Mouse (Mus musculus): ENCODE results near the gene Tomm40l.

Tomm40l gene

DNA sequence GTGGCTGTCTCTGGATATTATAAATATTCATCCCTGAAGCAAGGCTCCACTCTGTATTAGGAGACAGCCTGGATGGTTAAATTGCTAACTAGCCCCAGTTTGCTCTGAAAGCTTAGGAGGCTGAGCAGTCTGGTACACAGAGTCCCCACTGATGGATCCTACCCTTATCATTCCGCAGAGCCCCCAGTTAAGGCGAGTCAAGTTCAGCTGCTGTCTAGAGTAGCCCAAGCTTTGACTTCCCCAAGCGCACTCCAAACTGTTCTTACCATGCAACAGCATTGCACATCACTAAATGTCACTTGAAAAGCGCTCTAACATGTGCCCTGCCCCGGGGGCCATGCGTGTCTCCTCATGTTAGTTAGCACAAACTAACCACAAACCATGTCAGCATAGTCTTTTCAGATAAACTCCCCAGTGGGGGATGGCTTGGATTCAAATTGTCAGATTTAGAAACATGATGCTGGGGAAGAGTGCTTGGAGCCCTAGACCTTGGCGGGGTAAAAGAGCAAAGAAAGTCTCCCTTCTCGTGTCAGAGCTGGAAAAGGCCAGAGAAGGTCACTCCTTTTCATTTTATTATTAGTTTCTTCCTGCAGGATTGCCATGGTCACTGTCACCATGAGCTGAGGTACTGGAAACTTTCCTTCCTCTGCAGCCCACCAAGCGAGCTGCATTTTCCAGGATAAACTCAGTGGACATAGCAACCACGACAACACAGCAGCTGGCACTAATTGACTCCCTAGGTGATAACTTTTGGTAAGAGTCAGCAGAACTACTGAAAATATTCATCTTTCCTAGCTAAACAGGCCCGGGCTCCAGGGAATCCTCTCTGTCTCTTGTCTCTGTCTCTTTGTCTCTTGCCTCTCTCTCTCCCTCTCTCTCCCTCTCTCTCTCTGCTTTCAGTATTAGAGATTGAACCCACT lies 28.1 kb downstream of the Tomm40l start:
- no peak for DNase-seq (ENCODE audit: low read depth, low spot score)

DNA sequence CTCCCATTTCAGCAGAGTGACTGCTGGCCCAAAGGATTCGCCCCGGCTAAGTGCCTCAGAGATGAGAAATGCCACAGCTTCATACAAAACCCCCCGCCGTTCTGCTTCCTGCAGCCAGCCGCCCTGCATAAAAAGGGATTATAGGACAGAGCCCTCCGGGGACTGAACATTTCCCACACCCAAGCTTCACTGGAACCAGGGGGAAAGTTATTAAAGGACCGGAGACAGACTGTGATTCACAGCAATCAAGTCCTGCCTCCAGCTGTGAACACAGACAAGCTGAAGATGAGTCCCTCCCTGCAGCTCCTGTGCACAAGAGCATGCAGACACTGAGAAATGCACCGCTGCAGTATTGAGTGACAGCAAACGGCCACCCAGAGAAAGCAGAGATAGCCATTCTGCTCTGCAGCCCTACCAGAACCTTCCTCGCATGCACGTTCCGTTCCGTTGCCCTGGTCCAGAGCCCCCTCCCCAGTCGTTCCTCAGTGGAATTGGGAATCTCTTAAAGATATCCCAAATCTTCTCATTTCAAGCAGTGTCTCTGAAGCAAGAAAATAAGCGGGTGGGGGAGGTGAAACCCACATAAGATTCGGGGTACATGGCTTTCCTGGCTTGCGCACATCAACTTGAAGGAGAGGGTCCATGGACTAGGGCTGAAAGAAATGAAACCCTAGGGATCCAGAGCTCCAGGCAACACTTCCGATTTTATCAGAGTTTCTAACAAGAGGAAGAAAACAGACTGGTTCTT lies 29.0 kb downstream of the Tomm40l start:
- DNase-seq (ENCODE audit: low read depth, low spot score), result no peak

GRCm38 (mm10) chr1:171192283-171192682 lies 30.0 kb downstream of the Tomm40l start:
- no peak for DNase-seq (ENCODE audit: low read depth, low spot score)

DNA sequence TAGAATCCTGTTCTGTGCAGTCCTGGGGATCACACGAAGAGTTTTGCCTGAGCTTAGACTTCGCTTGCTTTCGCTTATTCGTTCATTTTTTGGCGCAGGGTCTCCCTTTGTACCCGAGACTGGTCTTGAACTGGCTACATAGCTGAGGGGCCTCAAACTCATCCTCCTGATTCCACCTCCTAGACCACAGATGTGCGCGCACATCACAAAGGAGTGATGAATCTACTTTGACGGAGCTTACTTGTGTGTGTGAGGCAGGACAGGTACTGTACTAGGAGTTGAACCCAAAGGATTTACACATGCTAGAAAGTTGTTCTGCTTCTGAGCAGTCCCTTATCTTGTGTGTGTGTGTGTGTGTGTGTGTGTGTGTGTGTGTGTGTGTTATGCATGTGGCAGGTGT lies 31.5 kb downstream of the Tomm40l start:
- DNase-seq (ENCODE audit: low read depth, low spot score), result no peak

GRCm38 (mm10) chr1:171189476-171190114 lies 32.7 kb downstream of the Tomm40l start:
- no peak for DNase-seq (ENCODE audit: low read depth, low spot score)

- no peak for DNase-seq (ENCODE audit: low read depth, low spot score)
Observed at GRCm38 (mm10) chr1:171189046-171189445, 33.3 kb downstream of the Tomm40l start.

GRCm38 (mm10) chr1:171187851-171188700 lies 34.2 kb downstream of the Tomm40l start:
- no peak for DNase-seq (ENCODE audit: low read depth, low spot score)

DNA sequence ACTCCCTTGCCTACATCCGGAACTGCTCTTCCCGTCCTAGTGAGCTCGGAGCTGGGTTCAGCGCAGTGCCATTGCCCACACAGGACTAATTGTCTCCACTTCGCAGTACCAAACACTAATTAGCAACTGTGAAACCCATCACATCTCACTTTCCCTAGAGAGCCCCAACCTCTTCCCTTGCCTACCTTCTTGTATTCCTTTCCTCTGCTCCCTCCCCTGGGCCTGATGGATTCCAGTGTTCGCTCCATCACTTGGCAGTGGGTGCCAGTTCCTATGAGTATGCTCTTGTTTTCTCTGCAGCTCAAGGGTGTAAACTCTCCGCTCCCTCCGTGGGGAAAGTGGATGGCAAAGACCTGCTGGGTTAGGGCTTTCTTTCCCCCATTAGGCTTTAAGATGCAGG lies 36.7 kb downstream of the Tomm40l start:
- no peak for DNase-seq (ENCODE audit: low read depth, low spot score)

- DNase-seq (ENCODE audit: low read depth, low spot score), result peak; percentile 80
Observed at GRCm38 (mm10) chr1:171184314-171184713, 38.0 kb downstream of the Tomm40l start.

DNA sequence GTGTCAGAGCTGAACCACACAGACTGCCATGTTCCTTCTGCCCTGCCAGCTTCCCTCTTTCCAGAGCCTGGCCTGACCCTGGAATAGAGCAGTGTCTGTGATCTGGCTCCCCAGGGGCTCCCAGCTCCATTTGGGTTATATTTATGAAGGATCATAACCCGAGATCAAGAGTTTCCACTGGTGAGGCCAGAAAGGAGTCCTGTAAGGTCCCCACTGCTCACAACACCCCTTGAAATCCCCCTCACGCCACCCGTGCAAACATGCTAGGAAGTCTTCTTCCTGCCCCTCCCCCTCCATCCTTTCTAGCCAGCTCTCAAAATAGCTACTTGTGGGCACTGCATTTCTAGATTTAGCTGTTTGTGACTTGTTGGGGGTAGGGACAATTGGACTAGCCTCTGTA lies 38.7 kb downstream of the Tomm40l start:
- peak; percentile 31 for DNase-seq (ENCODE audit: low read depth, low spot score)

DNA sequence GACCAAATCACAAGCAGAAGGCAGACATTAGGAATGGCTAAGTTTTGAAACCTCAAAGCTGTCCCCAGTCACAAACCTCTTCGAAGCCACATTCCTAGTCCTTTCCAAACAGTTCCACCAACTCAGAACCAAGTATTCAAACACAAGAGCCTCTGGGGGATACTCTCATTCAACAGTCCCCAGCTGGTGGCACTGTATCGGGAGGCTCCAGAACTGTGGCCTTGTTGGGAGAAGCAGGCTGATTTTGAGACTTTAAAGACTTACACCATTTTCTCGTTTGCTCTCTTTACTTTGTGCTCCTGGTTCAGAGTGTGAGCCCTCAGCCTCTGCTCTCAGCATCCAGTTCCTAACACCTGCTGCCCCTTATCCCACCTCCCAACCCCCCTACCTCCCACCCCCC lies 39.3 kb downstream of the Tomm40l start:
- no peak for DNase-seq (ENCODE audit: low read depth, low spot score)

DNA sequence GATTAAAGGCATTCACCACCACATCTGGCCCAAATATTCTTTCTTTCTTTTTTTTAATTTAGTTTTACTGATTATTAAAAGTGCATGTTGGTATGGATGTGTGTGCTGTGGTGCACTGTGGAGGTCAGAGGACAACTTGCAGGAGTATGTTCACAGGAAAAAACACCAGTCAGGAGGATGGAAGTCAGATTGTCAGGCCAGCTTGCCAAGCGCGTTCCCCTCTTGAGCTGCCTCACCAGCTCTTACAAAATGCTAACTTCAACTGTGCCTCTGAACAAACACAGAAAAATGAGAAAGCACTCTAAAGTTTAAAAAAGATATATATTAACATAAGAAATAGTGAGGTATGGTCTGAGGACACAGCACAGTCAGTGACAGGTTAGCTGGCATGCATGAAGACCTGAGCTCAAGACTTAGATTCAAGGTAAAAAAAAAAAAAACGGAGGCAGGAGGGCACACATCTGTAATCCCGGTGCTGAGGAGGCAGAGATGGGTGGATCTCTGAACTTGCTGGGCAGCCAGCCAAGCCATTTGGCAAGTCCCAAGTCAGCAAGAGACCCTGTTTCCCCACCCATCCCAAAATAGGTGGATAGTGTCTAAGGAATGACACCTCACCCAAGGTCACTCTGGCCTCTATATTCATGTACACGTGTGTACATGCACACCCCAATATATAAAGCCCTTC lies 42.7 kb downstream of the Tomm40l start:
- no peak for DNase-seq (ENCODE audit: low read depth, low spot score)

DNA sequence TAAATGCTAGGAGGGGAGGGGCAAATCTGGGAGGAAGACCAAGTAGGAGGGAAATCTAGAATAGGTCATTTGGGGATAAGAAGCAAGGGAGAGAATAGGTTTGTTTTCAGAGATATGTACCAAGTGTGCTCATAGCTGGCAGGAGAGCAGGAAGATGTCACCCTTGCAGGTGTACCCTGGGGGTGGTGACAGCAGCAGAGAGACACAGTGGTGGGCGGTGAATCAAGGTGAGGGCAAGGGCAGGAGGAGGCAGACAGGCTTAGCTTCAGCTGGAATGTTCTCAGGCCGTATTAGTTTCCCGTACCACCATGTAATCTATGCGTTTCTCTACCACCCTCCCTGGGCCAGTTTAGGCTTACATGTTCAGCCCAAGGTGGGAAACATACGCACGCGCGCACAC lies 49.5 kb downstream of the Tomm40l start:
- DNase-seq (ENCODE audit: low read depth, low spot score), result no peak

DNA sequence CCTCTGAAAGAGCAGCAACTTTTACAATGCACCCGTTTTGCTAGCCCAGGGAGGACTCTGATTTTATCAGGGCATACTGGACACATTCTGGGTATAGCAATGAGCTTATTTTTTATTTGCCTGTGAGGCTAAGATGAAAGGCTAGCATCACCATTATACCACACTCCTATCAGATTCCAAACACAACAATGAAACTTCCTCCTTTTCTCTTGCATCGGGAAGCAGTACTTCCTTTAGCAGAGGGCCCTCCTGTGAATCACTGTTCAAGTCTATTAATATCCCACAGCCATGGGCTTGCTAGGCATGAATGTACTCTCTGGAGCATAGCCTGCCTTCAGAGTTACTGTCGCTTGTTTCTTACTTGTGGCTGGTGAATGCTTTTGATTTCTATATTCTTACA lies 51.2 kb downstream of the Tomm40l start:
- DNase-seq (ENCODE audit: low read depth, low spot score), result no peak

DNA sequence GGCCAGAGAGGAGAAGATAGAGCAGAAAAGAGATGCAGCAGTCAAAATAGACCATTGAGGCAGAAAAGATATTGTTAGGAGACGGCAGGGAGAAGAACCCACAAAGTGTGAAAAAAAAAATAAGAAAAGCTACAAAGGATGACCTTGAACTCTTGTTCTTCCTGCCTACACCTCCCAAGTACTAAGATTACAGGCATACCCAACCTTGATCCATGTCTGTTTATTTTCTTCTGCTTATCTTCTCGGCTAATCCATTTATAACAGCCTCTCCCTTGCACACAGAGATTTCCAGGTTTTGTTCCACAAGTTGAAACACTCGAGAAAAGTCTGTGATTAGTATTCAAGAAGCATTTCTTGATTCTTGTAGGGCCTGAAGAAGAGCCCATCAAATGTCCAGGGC lies 52.4 kb downstream of the Tomm40l start:
- DNase-seq (ENCODE audit: low read depth, low spot score), result no peak

- DNase-seq (ENCODE audit: low read depth, low spot score), result no peak
Observed at GRCm38 (mm10) chr1:171168906-171169305, 53.4 kb downstream of the Tomm40l start.
